Mouse (Mus musculus): Measurements from ENCODE around the gene Arfgap2. TPM values are rescaled to one million over a fixed set of nuclear protein-coding genes. Genes with fewer than 3 reads are reported as not detected.
A peak's percentile ranks its signal among the peaks of the same experiment; 100 is the strongest.

Arfgap2 gene
- polyA plus RNA-seq, 1 experiment from 2014 or later, result 71.4 TPM

GRCm38 (mm10) chr2:91320559-91321529, 56.1 kb downstream of the Arfgap2 start:
- Histone ChIP-seq H3K4me2 (no peak overlapping the region), H3K4me3 (replicated peaks) (no peak overlapping the region), H3K27ac (no peak overlapping the region), H3K36me3 (no peaks in the 10 kb centered on the region), H3K27me3 (replicated peaks) (no peaks in the 10 kb centered on the region), H3K9ac (no peak overlapping the region), H3K4me1 (no peaks in the 10 kb centered on the region), H3K9me3 (no peaks in the 10 kb centered on the region)
- ATAC-seq (ENCODE audit: insufficient read depth, low FRiP score, low read depth), result no peak
- WGBS, result 71% methylated on average over 10 of the region's 10 CpGs

GRCm38 (mm10) chr2:91321923-91322322, 57.1 kb downstream of the Arfgap2 start:
- H3K27ac ChIP-seq, result 0 out of 2 replicates have a peak overlapping the region, but pooled peaks have one; percentile 32

DNA sequence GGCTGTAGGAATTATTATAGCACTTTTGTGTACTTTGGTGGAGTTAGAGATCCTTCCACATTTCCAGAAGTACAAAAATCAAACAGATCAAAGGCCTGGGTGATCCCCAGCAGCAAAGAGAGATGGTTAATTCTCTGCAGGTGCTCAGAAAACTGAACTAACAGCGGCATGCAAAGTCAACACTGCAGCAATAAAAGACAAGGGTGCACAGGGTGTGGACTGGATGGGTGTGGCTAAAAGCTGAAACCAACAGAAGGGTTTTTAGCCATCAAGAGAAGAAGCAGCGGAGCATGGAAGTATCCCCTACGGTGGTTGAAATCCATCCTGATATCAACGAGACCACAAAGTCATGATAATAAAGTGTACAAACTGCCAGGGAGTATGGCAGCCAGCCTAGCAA, 57.7 kb downstream of the Arfgap2 start:
- Histone ChIP-seq H3K9me3 (no peaks in the 10 kb centered on the region), H3K27me3 (replicated peaks) (no peaks in the 10 kb centered on the region), H3K4me2 (no peak overlapping the region), H3K36me3 (no peaks in the 10 kb centered on the region), H3K9ac (no peak overlapping the region), H3K27ac (peak overlapping the region; percentile 73; the same call in 1 of the 2 replicates), H3K4me1 (no peaks in the 10 kb centered on the region), H3K4me3 (replicated peaks) (no peak overlapping the region)
- 69% methylated on average over 4 of the region's 4 CpGs for WGBS
- ATAC-seq (ENCODE audit: insufficient read depth, low FRiP score, low read depth), result 0 out of 2 replicates have a peak, but pooled peaks have one; percentile 31

More at GRCm38 (mm10) chr2:91321923-91322322, 57.1 kb downstream of the Arfgap2 start:
- Histone ChIP-seq H3K9ac (no peak overlapping the region), H3K4me2 (no peak overlapping the region), H3K4me1 (no peaks in the 10 kb centered on the region), H3K27me3 (replicated peaks) (no peaks in the 10 kb centered on the region), H3K36me3 (no peaks in the 10 kb centered on the region), H3K9me3 (no peaks in the 10 kb centered on the region), H3K4me3 (replicated peaks) (no peak overlapping the region)
- WGBS, result 82% methylated on average over 2 of the region's 2 CpGs
- ATAC-seq (ENCODE audit: insufficient read depth, low FRiP score, low read depth), result no peak

- Histone ChIP-seq H3K9me3 (no peaks in the 10 kb centered on the region), H3K27ac (no peak overlapping the region; the same call in 1 of the 2 replicates), H3K9ac (no peak overlapping the region), H3K27me3 (replicated peaks) (no peaks in the 10 kb centered on the region), H3K4me3 (replicated peaks) (no peak overlapping the region), H3K4me1 (0 out of 2 replicates have a peak, but pooled peaks cover 8% of the 10 kb centered on the region), H3K4me2 (no peak overlapping the region), H3K36me3 (no peaks in the 10 kb centered on the region)
- 84% methylated on average over 1 of the region's 1 CpGs for WGBS
- ATAC-seq (ENCODE audit: insufficient read depth, low FRiP score, low read depth), result no peak
Observed at GRCm38 (mm10) chr2:91324346-91324745, 59.6 kb downstream of the Arfgap2 start.

- Histone ChIP-seq H3K4me2 (no peak overlapping the region), H3K27ac (no peak overlapping the region; the same call in 1 of the 2 replicates), H3K9me3 (no peaks in the 10 kb centered on the region), H3K4me3 (replicated peaks) (no peak overlapping the region), H3K36me3 (no peaks in the 10 kb centered on the region), H3K27me3 (replicated peaks) (no peaks in the 10 kb centered on the region), H3K9ac (no peak overlapping the region), H3K4me1 (0 out of 2 replicates have a peak, but pooled peaks cover 8% of the 10 kb centered on the region)
- no peak for ATAC-seq (ENCODE audit: insufficient read depth, low FRiP score, low read depth)
- 62% methylated on average over 15 of the region's 15 CpGs for WGBS
Observed at GRCm38 (mm10) chr2:91324761-91325421, 60.1 kb downstream of the Arfgap2 start.

Other genes starting within 250 kb of the Arfgap2 start
- 2.0 and 4.5 TPM in 2 replicates for gene Rapsn, start 229.4 kb upstream of the Arfgap2 start, polyA plus RNA-seq (2015; fragmentation: Nextera tagmentation; extraction: Ambion mirVana)
- gene Psmc3, start 211.0 kb upstream of the Arfgap2 start, polyA plus RNA-seq (2015; fragmentation: Nextera tagmentation; extraction: Ambion mirVana), result 225 and 243 TPM in 2 replicates
- gene Slc39a13, start 194.6 kb upstream of the Arfgap2 start, polyA plus RNA-seq (2015; fragmentation: Nextera tagmentation; extraction: Ambion mirVana), result 42.8 and 45.5 TPM in 2 replicates
- 9.5 and 13.5 TPM in 2 replicates for gene Spi1, start 182.6 kb upstream of the Arfgap2 start, polyA plus RNA-seq (2015; fragmentation: Nextera tagmentation; extraction: Ambion mirVana)
- gene Mybpc3, start 146.8 kb upstream of the Arfgap2 start, polyA plus RNA-seq (2015; fragmentation: Nextera tagmentation; extraction: Ambion mirVana), result 0.50 and 0.67 TPM in 2 replicates
- gene Madd, start 81.1 kb upstream of the Arfgap2 start, polyA plus RNA-seq (2015; fragmentation: Nextera tagmentation; extraction: Ambion mirVana), result 14.2 and 14.3 TPM in 2 replicates
- gene Nr1h3, start 62.1 kb upstream of the Arfgap2 start, polyA plus RNA-seq (2015; fragmentation: Nextera tagmentation; extraction: Ambion mirVana), result 4.8 and 6.0 TPM in 2 replicates
- 19.8 and 20.8 TPM in 2 replicates for gene Acp2, start 62.1 kb upstream of the Arfgap2 start, polyA plus RNA-seq (2015; fragmentation: Nextera tagmentation; extraction: Ambion mirVana)
- 18.2 and 18.5 TPM in 2 replicates for gene Ddb2, start 28.0 kb upstream of the Arfgap2 start, polyA plus RNA-seq (2015; fragmentation: Nextera tagmentation; extraction: Ambion mirVana)
- 42.8 and 43.8 TPM in 2 replicates for gene Pacsin3, start 9.0 kb upstream of the Arfgap2 start, polyA plus RNA-seq (2015; fragmentation: Nextera tagmentation; extraction: Ambion mirVana)
- gene 1110051M20Rik, start 179.7 kb downstream of the Arfgap2 start, polyA plus RNA-seq (2015; fragmentation: Nextera tagmentation; extraction: Ambion mirVana), result 39.0 and 42.4 TPM in 2 replicates
- 6.3 and 6.5 TPM in 2 replicates for gene Lrp4, start 192.5 kb downstream of the Arfgap2 start, polyA plus RNA-seq (2015; fragmentation: Nextera tagmentation; extraction: Ambion mirVana)